Mouse (Mus musculus) liver, embryonic 11.5 days (tissue): ENCODE measurements around the gene Myo1a. TPM values are rescaled to one million over a fixed set of nuclear protein-coding genes. Genes with fewer than 3 reads are reported as not detected.
A peak's percentile ranks its signal among the peaks of the same experiment; 100 is the strongest.

ENCODE experiments used
- ATAC-seq: fragments of 200-750 bp; cut with Nextera tagmentation; replicated peaks from 2 replicates; pipeline ENCODE4 v1.8.0; 2017; ENCODE audit warnings: moderate number of reproducible peaks, mild to moderate bottlenecking, moderate TSS enrichment, moderate library complexity; ENCODE audit not compliant: low FRiP score
- DNase-seq: peaks from one replicate; pipeline ENCODE4 v3.0.0-alpha.2; 2017; ENCODE audit warnings: low spot score
- H3K27ac ChIP-seq: fragments of 300-500 bp; sonication (generic); 2 replicates; pipeline ENCODE4 v1.5.1; 2014; ENCODE audit warnings: mild to moderate bottlenecking, low read depth, low read length, control low read depth
- H3K27me3 ChIP-seq: fragments of 300-500 bp; sonication (generic); replicated peaks from 2 replicates; pipeline ENCODE4 v1.6.1; 2014; ENCODE audit warnings: low read length, mixed read lengths; ENCODE audit not compliant: control insufficient read depth, insufficient read depth
- H3K36me3 ChIP-seq: fragments of 300-500 bp; sonication (generic); 2 replicates; pipeline ENCODE4 v1.6.1; 2014; ENCODE audit warnings: mild to moderate bottlenecking, low read length, moderate library complexity, mixed read lengths; ENCODE audit not compliant: control insufficient read depth, insufficient read depth
- H3K4me1 ChIP-seq: fragments of 300-500 bp; sonication (generic); replicated peaks from 2 replicates; pipeline ENCODE4 v1.6.1; 2014; ENCODE audit warnings: low read length, mixed read lengths; ENCODE audit not compliant: control insufficient read depth, insufficient read depth
- H3K4me2 ChIP-seq: fragments of 300-500 bp; sonication (generic); 2 replicates; pipeline ENCODE4 v1.6.1; 2014; ENCODE audit warnings: mild to moderate bottlenecking, control low read depth, moderate library complexity
- H3K4me3 ChIP-seq: fragments of 300-500 bp; sonication (generic); 2 replicates; pipeline ENCODE4 v1.5.1; 2014; ENCODE audit warnings: low read depth, low read length, control low read depth
- H3K9ac ChIP-seq: fragments of 300-500 bp; sonication (generic); 2 replicates; pipeline ENCODE4 v1.6.1; 2014; ENCODE audit warnings: low read depth, low read length, control low read depth
- H3K9me3 ChIP-seq: fragments of 300-500 bp; sonication (generic); 2 replicates; pipeline ENCODE4 v1.6.1; 2016; ENCODE audit warnings: low read length, inconsistent platforms, mixed read lengths; ENCODE audit not compliant: control insufficient read depth
- WGBS: fragments of 180-500 bp; shearing (Covaris S2); extraction: QIAGEN DNeasy Blood & Tissue Kit; methylation state at CpG from one replicate; pipeline ENCODE4 v1.1.7; 2014; 5-methylcytosine and 5-hydroxymethylcytosine counted together
- polyA plus RNA-seq: library from polyadenylated mRNA; unstranded; fragments of >200 nt; fragmentation: Nextera tagmentation; extraction: Ambion mirVana; gene quantifications from 2 replicates; pipeline ENCODE4 v1.2.1, GENCODE M21; 2014

Gene Myo1a
- polyA plus RNA-seq, 1 experiment from 2014 or later: not detected

DNA sequence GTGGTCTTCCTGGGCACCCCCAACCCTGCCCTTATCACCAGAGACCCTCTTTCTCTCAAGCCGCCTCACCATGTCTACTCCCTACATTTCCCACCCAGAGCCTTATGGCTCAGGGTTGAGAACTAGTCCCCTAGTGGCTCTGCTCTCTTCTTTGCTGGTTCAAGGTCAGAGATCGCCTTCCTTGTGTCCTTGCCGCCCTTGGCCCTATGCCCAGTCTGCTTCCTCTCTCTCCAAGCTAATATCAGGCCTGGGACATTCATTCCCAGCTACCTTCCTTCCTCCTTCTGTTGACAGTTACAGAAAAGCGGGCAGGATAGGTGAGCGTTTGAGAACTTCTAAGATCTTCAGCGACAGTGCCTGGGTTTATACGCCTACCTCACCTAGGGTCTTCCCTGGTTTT is 2.8 kb downstream of the Myo1a start:
- no peak overlapping the region for H3K27ac ChIP-seq
- no peaks in the 10 kb centered on the region for H3K36me3 ChIP-seq
- no peaks in the 10 kb centered on the region for H3K27me3 ChIP-seq
- no peaks in the 10 kb centered on the region for H3K4me1 ChIP-seq
- DNase-seq (peak; percentile 29), ATAC-seq (no peak)
- no peak overlapping the region for H3K4me3 ChIP-seq
- H3K4me2 ChIP-seq: no peak overlapping the region
- no peak overlapping the region for H3K9ac ChIP-seq
- no peaks in the 10 kb centered on the region for H3K9me3 ChIP-seq
- 68% methylated on average over 7 of the region's 7 CpGs for WGBS

DNA sequence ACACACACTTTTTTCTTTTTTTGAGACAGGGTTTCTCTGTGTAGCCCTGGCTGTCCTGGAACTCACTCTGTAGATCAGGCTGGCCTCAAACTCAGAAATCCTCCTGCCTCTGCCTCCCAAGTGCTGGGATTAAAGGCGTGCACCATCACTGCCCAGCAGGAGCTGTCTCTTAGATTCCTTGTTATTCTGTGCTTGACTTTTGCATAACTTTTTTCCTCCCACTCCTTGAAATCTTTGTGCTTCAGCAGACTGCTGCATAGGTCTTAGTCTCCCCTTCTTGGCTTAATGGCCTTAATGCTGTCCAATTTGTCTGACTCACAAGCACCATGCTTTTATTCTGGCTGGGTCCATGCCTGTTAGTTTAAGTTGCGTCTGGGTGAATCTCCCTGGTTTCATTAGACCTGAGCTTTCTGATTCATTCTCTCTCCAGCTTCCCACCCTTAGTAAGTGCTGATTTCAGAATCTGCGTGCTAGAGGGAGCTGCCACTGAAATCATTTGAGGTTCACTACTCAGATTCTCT is 3.9 kb downstream of the Myo1a start:
- H3K36me3 ChIP-seq: no peaks in the 10 kb centered on the region
- no peak overlapping the region for H3K27ac ChIP-seq
- no peak overlapping the region for H3K9ac ChIP-seq
- DNase-seq (no peak), ATAC-seq (no peak)
- H3K4me2 ChIP-seq: no peak overlapping the region
- 70% methylated on average over 3 of the region's 3 CpGs for WGBS
- no peaks in the 10 kb centered on the region for H3K27me3 ChIP-seq
- no peaks in the 10 kb centered on the region for H3K4me1 ChIP-seq
- no peak overlapping the region for H3K4me3 ChIP-seq
- H3K9me3 ChIP-seq: no peaks in the 10 kb centered on the region

DNA sequence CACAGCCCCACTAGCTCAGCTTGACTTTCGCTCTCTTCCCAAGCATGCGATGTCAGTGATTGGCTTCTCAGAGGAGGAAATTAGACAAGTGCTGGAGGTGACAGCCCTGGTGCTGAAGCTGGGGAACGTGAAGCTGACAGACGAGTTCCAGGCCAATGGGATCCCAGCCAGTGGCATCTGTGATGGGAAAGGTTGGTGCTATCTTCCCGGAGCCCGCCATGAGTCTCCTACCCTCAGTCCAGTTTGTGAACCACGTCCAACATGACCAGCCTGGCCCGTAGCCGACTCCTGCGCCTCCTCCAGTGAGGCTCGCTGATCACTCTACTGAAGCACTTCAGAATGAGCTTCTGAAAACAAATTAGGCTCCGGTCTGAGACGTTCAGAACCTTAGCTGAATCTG is 5.4 kb downstream of the Myo1a start:
- Histone ChIP-seq H3K36me3 (no peaks in the 10 kb centered on the region), H3K4me1 (no peaks in the 10 kb centered on the region), H3K27ac (no peak overlapping the region), H3K9me3 (no peaks in the 10 kb centered on the region), H3K27me3 (no peaks in the 10 kb centered on the region), H3K4me2 (no peak overlapping the region), H3K9ac (no peak overlapping the region), H3K4me3 (no peak overlapping the region)
- no peak for DNase-seq
- ATAC-seq: no peak
- WGBS: 79% methylated on average over 13 of the region's 13 CpGs

DNA sequence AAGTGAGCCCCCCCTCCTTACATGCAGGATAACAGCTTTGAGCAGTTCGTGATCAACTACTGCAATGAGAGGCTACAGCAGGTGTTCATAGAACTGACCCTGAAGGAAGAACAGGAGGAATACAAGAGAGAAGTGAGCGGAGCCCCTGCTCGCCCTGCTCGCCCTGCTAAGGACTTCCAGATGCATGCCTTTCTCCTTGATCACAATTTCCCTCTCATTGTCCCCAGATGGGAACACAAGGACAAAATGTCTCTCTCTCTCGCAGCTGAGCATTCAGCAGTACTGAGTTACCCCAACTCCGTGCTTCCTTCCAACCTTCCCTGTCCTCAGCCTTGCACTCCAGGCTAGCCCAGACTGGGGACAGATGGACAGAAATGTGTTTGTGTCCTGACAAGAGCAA is 7.8 kb downstream of the Myo1a start:
- no peak overlapping the region for H3K4me2 ChIP-seq
- H3K9ac ChIP-seq: no peak overlapping the region
- no peaks in the 10 kb centered on the region for H3K36me3 ChIP-seq
- no peaks in the 10 kb centered on the region for H3K9me3 ChIP-seq
- 69% methylated on average over 6 of the region's 6 CpGs for WGBS
- no peaks in the 10 kb centered on the region for H3K4me1 ChIP-seq
- ATAC-seq (no peak), DNase-seq (no peak)
- no peaks in the 10 kb centered on the region for H3K27me3 ChIP-seq
- no peak overlapping the region for H3K27ac ChIP-seq
- no peak overlapping the region for H3K4me3 ChIP-seq

DNA sequence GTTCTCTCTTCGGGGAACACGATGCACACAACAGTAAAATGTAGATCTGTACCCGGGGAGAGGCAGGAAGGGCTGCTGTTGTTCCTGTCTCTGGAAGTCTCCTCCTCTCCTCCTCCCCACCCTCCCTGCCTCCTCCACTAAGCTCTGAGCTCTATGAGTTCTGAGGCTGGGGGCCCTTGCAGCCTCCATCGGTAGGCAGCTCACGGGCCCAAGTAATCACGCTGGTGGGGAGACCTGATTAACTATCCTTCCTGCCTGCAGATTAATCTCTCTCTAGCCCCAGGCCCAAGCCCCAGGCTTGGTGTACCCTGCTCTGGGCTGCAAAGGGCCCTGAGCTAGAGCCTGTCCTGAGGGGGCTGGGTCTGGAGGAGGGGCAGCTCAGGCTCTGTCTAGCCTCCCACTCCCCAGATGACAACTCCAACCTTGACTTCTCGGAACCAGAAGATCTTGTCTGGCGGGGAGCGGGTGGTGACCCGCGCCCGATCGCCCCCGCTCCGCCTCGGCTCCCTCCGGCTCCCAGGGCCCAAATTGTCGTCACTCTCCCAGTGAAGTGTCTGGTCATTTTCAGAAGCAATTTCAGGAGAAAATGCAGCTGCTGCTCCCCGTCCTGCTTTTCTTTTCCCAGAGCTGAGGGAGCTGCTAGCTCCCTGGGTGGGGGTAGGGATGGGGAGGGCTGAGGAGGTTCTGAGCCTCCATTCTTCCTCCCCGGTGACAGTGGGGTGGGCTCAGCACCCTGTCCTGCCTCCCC is 16.9 kb downstream of the Myo1a start:
- Histone ChIP-seq H3K9ac (no peak overlapping the region), H3K4me2 (peak overlapping the region; percentile 30), H3K4me3 (no peak overlapping the region; the same call in 1 of the 2 replicates), H3K27me3 (peaks cover 36% of the 10 kb centered on the region), H3K4me1 (peaks cover 2% of the 10 kb centered on the region; the same call in 1 of the 2 replicates), H3K36me3 (no peaks in the 10 kb centered on the region), H3K27ac (no peak overlapping the region), H3K9me3 (no peaks in the 10 kb centered on the region)
- no peak for ATAC-seq
- no peak for DNase-seq
- WGBS: 14% methylated on average over 20 of the region's 20 CpGs

DNA sequence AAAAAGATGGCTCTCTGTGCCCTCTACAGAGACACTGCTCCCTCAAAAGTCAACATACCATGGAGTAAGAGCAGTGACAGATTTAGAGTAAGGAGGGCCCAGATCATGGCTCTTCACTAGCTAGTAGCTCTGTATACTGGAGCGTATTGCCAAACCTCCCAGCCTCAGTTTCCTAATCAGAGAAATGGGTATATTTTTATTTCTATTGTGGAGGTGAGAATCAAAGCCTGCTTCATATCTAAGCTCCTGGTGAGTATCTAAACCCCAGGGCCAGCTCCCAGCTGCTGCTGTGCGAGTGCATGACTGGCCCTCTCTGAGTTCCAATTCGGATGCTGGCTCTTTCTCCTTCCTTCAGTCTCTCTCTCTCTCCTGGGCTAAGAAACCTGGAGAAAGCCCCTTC is 19.2 kb downstream of the Myo1a start, which contains the start of gene Tac2:
TSS of gene Tac2 (plus strand) at position 301 of the 400 bp plus-strand sequence.
- peaks cover 11% of the 10 kb centered on the region for H3K4me1 ChIP-seq
- H3K27me3 ChIP-seq: peaks cover 40% of the 10 kb centered on the region
- no peak within 1 kb of the TSS for H3K4me3 ChIP-seq
- H3K27ac ChIP-seq: no peak within 1 kb of the TSS
- H3K4me2 ChIP-seq: no peak within 1 kb of the TSS
- ATAC-seq (no peak), DNase-seq (no peak)
- no peaks in the 10 kb centered on the region for H3K9me3 ChIP-seq
- no peak within 1 kb of the TSS for H3K9ac ChIP-seq
- no peaks in the 10 kb centered on the region for H3K36me3 ChIP-seq
- WGBS: 70% methylated on average over 3 of the region's 3 CpGs

DNA sequence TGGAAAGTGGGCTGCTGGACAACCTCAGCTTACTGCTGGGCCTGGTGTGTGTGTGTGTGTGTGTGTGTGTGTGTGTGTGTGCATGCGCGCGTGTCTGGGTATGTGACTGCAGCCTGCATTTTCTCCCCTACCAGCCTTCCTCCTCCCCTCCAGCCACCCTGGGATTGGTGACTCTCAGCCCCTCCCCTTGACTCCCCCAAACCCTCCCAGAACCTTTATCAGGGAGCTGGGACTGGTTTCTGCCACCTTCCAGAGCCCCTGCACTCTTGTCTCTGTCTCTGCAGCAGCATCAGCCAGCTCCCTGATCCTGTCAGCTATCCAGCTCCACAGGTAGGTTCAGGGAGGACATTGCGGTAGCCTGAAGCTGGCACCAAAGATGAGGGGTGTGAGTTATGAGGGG is 20.2 kb downstream of the Myo1a start:
- Histone ChIP-seq H3K9me3 (no peaks in the 10 kb centered on the region), H3K27me3 (peaks cover 35% of the 10 kb centered on the region), H3K36me3 (no peaks in the 10 kb centered on the region), H3K4me2 (no peak overlapping the region), H3K27ac (no peak overlapping the region), H3K4me3 (no peak overlapping the region), H3K9ac (no peak overlapping the region), H3K4me1 (peaks cover 21% of the 10 kb centered on the region)
- peak; percentile 68 for ATAC-seq
- DNase-seq: no peak
- WGBS: 66% methylated on average over 4 of the region's 4 CpGs

DNA sequence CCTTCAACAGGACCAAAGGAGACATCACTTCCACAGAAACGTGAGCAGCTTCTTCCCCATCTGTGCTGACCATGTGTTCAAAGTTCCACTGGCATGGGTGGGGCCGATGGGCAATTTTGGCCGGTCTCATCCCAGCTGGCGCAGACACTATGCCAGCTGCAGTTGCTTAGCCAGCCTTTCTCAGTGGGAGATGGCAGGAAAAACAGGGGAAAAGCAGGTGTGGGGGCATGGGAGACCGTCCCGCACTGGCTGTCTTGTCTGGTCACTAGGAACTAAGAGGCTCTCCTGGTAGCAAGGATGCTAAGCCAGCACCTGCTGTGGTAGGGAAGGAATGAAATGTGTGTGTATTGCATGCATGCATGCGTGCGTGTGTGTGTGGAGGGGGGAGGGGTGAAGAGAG is 23.5 kb downstream of the Myo1a start:
- no peaks in the 10 kb centered on the region for H3K36me3 ChIP-seq
- H3K27me3 ChIP-seq: peaks cover 8% of the 10 kb centered on the region; the same call in 1 of the 2 replicates
- WGBS: 77% methylated on average over 8 of the region's 8 CpGs
- no peak overlapping the region for H3K27ac ChIP-seq
- peak overlapping the region; percentile 0; the same call in 1 of the 2 replicates for H3K9ac ChIP-seq
- no peak for ATAC-seq
- H3K4me3 ChIP-seq: no peak overlapping the region
- H3K9me3 ChIP-seq: no peaks in the 10 kb centered on the region
- H3K4me2 ChIP-seq: no peak overlapping the region
- no peak for DNase-seq
- H3K4me1 ChIP-seq: peaks cover 32% of the 10 kb centered on the region
